ENCODE assay signal across 8 mouse cellular contexts in the genomic region with DNA sequence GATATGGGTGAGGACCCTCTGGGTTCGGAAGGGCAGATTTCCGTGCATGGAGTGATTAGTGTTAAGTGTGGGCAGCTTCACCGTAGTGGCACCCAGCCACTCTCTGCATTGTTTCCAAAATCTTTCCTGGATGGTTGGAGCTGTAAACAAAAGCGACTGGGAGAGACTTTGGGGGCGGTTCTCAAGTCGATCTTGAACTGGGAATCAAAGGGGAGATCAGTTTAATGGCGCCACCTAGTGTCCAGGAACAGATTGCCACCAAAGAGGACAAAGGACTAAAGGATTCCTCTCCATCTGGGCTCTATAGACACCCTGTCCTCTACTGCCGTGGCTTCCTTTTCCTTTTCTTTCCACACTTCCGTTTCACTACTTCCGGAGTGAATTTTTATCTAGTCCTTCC. TPM values are rescaled to one million over a fixed set of nuclear protein-coding genes. Genes with fewer than 3 reads are reported as not detected.
DNase-seq lines count a peak whose midpoint lies in the region; ATAC-seq and TF ChIP-seq lines count a peak whose summit lies in the region.

No protein-coding gene starts in this region.

- 7% methylated on average over 10 of the region's 10 CpGs for WGBS in forebrain, embryonic 13.5 days
- 10% methylated on average over 10 of the region's 10 CpGs for WGBS in liver, embryonic 16.5 days (ENCODE audit: insufficient replicate concordance)
- WGBS in neural tube, embryonic 15.5 days = 12% methylated on average over 10 of the region's 10 CpGs

- peak; percentile 85 for ATAC-seq in forebrain, embryonic 13.5 days
- peak; percentile 44; the same call in 1 of the 2 replicates for ATAC-seq in liver, embryonic 16.5 days (ENCODE audit: low read depth)
- peak; percentile 72 for ATAC-seq in neural tube, embryonic 15.5 days (ENCODE audit: low FRiP score)

- no peaks in the 10 kb centered on the region for H3K4me1 ChIP-seq in ES-Bruce4 (ENCODE audit: control insufficient read depth, insufficient read depth, low read length)
- peaks cover 4% of the 10 kb centered on the region; the same call in 1 of the 2 replicates for H3K4me1 ChIP-seq in forebrain, embryonic 13.5 days
- peaks cover 22% of the 10 kb centered on the region for H3K4me1 ChIP-seq in liver, embryonic 16.5 days (ENCODE audit: control insufficient read depth, low read depth, low read length)
- H3K4me1 ChIP-seq in neural tube, embryonic 15.5 days = 0 out of 2 replicates have a peak, but pooled peaks cover 4% of the 10 kb centered on the region

- H3K36me3 ChIP-seq in ES-Bruce4 (ENCODE audit: control insufficient read depth, insufficient read depth, low read length, poor library complexity, severe bottlenecking) = peaks cover 26% of the 10 kb centered on the region
- peaks cover 41% of the 10 kb centered on the region for H3K36me3 ChIP-seq in forebrain, embryonic 13.5 days (ENCODE audit: poor library complexity, severe bottlenecking)
- peaks cover 21% of the 10 kb centered on the region for H3K36me3 ChIP-seq in liver, embryonic 16.5 days (ENCODE audit: control insufficient read depth, insufficient read depth)
- peaks cover 40% of the 10 kb centered on the region for H3K36me3 ChIP-seq in neural tube, embryonic 15.5 days

- peak overlapping the region; percentile 38 for H3K4me2 ChIP-seq in forebrain, embryonic 13.5 days
- H3K4me2 ChIP-seq in liver, embryonic 16.5 days (ENCODE audit: low read depth, low read length) = peak overlapping the region; percentile 35
- H3K4me2 ChIP-seq in neural tube, embryonic 15.5 days = peak overlapping the region; percentile 46

- peak; percentile 86 for DNase-seq in c-Kit-positive CD71-positive TER-119-negative erythroid progenitor cells, embryonic 14.5 days (ENCODE audit: low read depth)
- DNase-seq in heart, postnatal 10 days = peak; percentile 89 to 93
- peak; percentile 91 to 92 for DNase-seq in kidney, postnatal 4 days
- peak; percentile 38 to 56 for DNase-seq in thymus, adult 18-20 months

- peak; percentile 56 for TF ChIP-seq CTCF in ES-Bruce4 (IDR thresholded peaks at IDR 0.05; ENCODE audit: low read depth, low read length)

- TF ChIP-seq EP300 in ES-Bruce4 (IDR thresholded peaks at IDR 0.05; ENCODE audit: insufficient read depth, low read depth, low read length) = no peak

- no peaks in the 10 kb centered on the region for H3K27me3 ChIP-seq in ES-Bruce4 (ENCODE audit: control insufficient read depth, insufficient read depth, low read length, poor library complexity, severe bottlenecking)
- H3K27me3 ChIP-seq in forebrain, embryonic 13.5 days = no peaks in the 10 kb centered on the region
- H3K27me3 ChIP-seq in liver, embryonic 16.5 days (ENCODE audit: control insufficient read depth, insufficient read depth, low read depth, low read length) = no peaks in the 10 kb centered on the region
- H3K27me3 ChIP-seq in neural tube, embryonic 15.5 days (replicated peaks) = no peaks in the 10 kb centered on the region

- H3K27ac ChIP-seq in ES-Bruce4 (ENCODE audit: insufficient read depth, low read length) = peak overlapping the region; percentile 4; the same call in 1 of the 2 replicates
- peak overlapping the region; percentile 14; the same call in 1 of the 2 replicates for H3K27ac ChIP-seq in forebrain, embryonic 13.5 days
- H3K27ac ChIP-seq in liver, embryonic 16.5 days (ENCODE audit: low read length) = no peak overlapping the region
- H3K27ac ChIP-seq in neural tube, embryonic 15.5 days (replicated peaks) = peak overlapping the region; percentile 33; the same call in 1 of the 2 replicates

- TF ChIP-seq POLR2A in ES-Bruce4 (IDR thresholded peaks at IDR 0.05; ENCODE audit: insufficient read depth, low read length) = no peak

- no peak overlapping the region for H3K9ac ChIP-seq in ES-Bruce4 (ENCODE audit: low read depth, poor library complexity, severe bottlenecking)
- no peak overlapping the region for H3K9ac ChIP-seq in forebrain, embryonic 13.5 days
- H3K9ac ChIP-seq in liver, embryonic 16.5 days (ENCODE audit: low read depth, low read length) = no peak overlapping the region
- H3K9ac ChIP-seq in neural tube, embryonic 15.5 days (replicated peaks) = no peak overlapping the region; the same call in 1 of the 2 replicates

- 0 out of 2 replicates have a peak, but pooled peaks cover 2% of the 10 kb centered on the region for H3K9me3 ChIP-seq in ES-Bruce4 (replicated peaks; ENCODE audit: control insufficient read depth, insufficient read depth, low read length, poor library complexity, severe bottlenecking)
- no peaks in the 10 kb centered on the region for H3K9me3 ChIP-seq in forebrain, embryonic 13.5 days (replicated peaks)
- no peaks in the 10 kb centered on the region for H3K9me3 ChIP-seq in liver, embryonic 16.5 days (replicated peaks; ENCODE audit: control insufficient read depth, low read length)
- no peaks in the 10 kb centered on the region for H3K9me3 ChIP-seq in neural tube, embryonic 15.5 days (replicated peaks)

- intact Hi-C loops in heart, postnatal 10 days (cut with DNase I) = loop anchor here (1.0 to 10.0 kb wide), 3 partner anchors 121 to 462 kb away; no protein-coding TSS in a partner anchor

- H3K4me3 ChIP-seq in ES-Bruce4 (ENCODE audit: low read depth, low read length) = no peak overlapping the region
- H3K4me3 ChIP-seq in forebrain, embryonic 13.5 days = no peak overlapping the region
- peak overlapping the region; percentile 29 for H3K4me3 ChIP-seq in liver, embryonic 16.5 days (ENCODE audit: low read depth, low read length)
- peak overlapping the region; percentile 12; the same call in 1 of the 2 replicates for H3K4me3 ChIP-seq in neural tube, embryonic 15.5 days (replicated peaks)

RNA-seq across cellular contexts. Expression of a gene that starts 11.6 kb away (rescaled TPM):
- 183 and 195 TPM in 2 replicates for polyA plus RNA-seq in ES-Bruce4 (2011; ENCODE audit: insufficient read depth, insufficient read length, low read depth, missing spikeins)
- polyA plus RNA-seq in forebrain, embryonic 13.5 days (2015; fragmentation: Nextera tagmentation; extraction: Ambion mirVana) = 268 and 274 TPM in 2 replicates
- total RNA-seq in heart, postnatal 10 days (2021) = 10 to 100 TPM; 85.6 to 93.7 TPM
- 99.8 and 109 TPM in 2 replicates for polyA plus RNA-seq in liver, embryonic 16.5 days (2015; fragmentation: Nextera tagmentation; extraction: Ambion mirVana)
- 242 and 256 TPM in 2 replicates for polyA plus RNA-seq in neural tube, embryonic 15.5 days (2015; fragmentation: Nextera tagmentation; extraction: Ambion mirVana)

Comparison
In these comparisons a context has a peak if more than half of its experiments do, and no peak if none do; other contexts are left out.
1. H3K4me3 ChIP-seq: peak in liver, embryonic 16.5 days (single experiment) and neural tube, embryonic 15.5 days (single experiment); none in ES-Bruce4 (single experiment) and forebrain, embryonic 13.5 days (single experiment).
2. Peak in every context shown above with its lines, with median percentiles within 50 percentile points of each other: DNase-seq, ATAC-seq and H3K4me2 ChIP-seq.